Mouse (Mus musculus) pancreas, adult 10 weeks (tissue): ENCODE results near the gene Cyp2t4. TPM values are rescaled to one million over a fixed set of nuclear protein-coding genes. Genes with fewer than 3 reads are reported as not detected.

Experiments used
- polyA plus RNA-seq: library from polyadenylated mRNA; stranded (reverse); fragments of 350-450 nt; fragmentation: Illumina TruSeq; extraction: RNeasy Lipid Tissue Mini Kit (QIAGEN cat#74804); gene quantifications from one replicate; pipeline ENCODE4 v1.2.3, GENCODE M21; 2015; ENCODE audit warnings: low read depth, low replicate concordance; ENCODE audit not compliant: insufficient read depth

Cyp2t4 gene
- not detected for polyA plus RNA-seq

GRCm38 (mm10) chr7:27153205-27153764 lies at the start of gene Cyp2t4:
Gene Cyp2t4 (plus strand): TSS chr7:27153714.

GRCm38 (mm10) chr7:27119676-27120075 lies 33.8 kb upstream of the Cyp2t4 start, which contains the start of gene Cyp2f2:
Gene Cyp2f2 (plus strand): TSS chr7:27119909.

GRCm38 (mm10) chr7:27166614-27167474 lies 13.3 kb downstream of the Cyp2t4 start, which contains the start of gene Egln2:
Gene Egln2 (minus strand): TSS chr7:27166802.

GRCm38 (mm10) chr7:27178324-27179216 lies 25.1 kb downstream of the Cyp2t4 start, which contains the start of gene Rab4b:
Gene Rab4b (minus strand): TSS chr7:27178896.

GRCm38 (mm10) chr7:27180837-27181695 lies 27.6 kb downstream of the Cyp2t4 start, which contains the start of the genes Gm21983 and Mia:
Gene Gm21983 (minus strand): TSS chr7:27181086.
Gene Mia (minus strand): TSS chr7:27181157.

GRCm38 (mm10) chr7:27195681-27196611 lies 42.4 kb downstream of the Cyp2t4 start, which contains the start of the genes BC024978 and Snrpa:
Gene BC024978 (plus strand): TSS chr7:27195781.
Gene Snrpa (minus strand): TSS chr7:27196271.

Other genes starting within 250 kb of the Cyp2t4 start
- gene Cyp2a22, start 214.3 kb upstream of the Cyp2t4 start, polyA plus RNA-seq: not detected
- gene Cyp2a12, start 124.6 kb upstream of the Cyp2t4 start, polyA plus RNA-seq: not detected
- gene Cyp2f2, start 33.8 kb upstream of the Cyp2t4 start, polyA plus RNA-seq: 1.2 TPM
- gene Egln2, start 13.1 kb downstream of the Cyp2t4 start, polyA plus RNA-seq: 21.7 TPM
- 15.1 TPM for gene Rab4b, start 25.2 kb downstream of the Cyp2t4 start, polyA plus RNA-seq
- gene Gm21983, start 27.4 kb downstream of the Cyp2t4 start, polyA plus RNA-seq: not detected
- not detected for gene Mia, start 27.4 kb downstream of the Cyp2t4 start, polyA plus RNA-seq
- gene BC024978, start 42.1 kb downstream of the Cyp2t4 start, polyA plus RNA-seq: 4.9 TPM
- gene Snrpa, start 42.6 kb downstream of the Cyp2t4 start, polyA plus RNA-seq: 27.5 TPM
- 2.8 TPM for gene Itpkc, start 74.9 kb downstream of the Cyp2t4 start, polyA plus RNA-seq
- 10.6 TPM for gene Coq8b, start 79.3 kb downstream of the Cyp2t4 start, polyA plus RNA-seq
- 4.9 TPM for gene Numbl, start 104.7 kb downstream of the Cyp2t4 start, polyA plus RNA-seq
- 121 TPM for gene Ltbp4, start 184.0 kb downstream of the Cyp2t4 start, polyA plus RNA-seq
- gene Shkbp1, start 202.3 kb downstream of the Cyp2t4 start, polyA plus RNA-seq: 11.7 TPM
- gene Gm20479, start 203.7 kb downstream of the Cyp2t4 start, polyA plus RNA-seq: not detected